In genomic region chr4:135495810-135496209, GRCm38 (mm10) we compare ENCODE assay signal across 8 mouse cellular contexts. TPM values are rescaled to one million over a fixed set of nuclear protein-coding genes. Genes with fewer than 3 reads are reported as not detected.
A peak's percentile ranks its signal among the peaks of the same experiment; 100 is the strongest.
DNase-seq lines count a peak whose midpoint lies in the region; ATAC-seq and TF ChIP-seq lines count a peak whose summit lies in the region.

No protein-coding gene starts in this region.

- no peak for TF ChIP-seq POLR2A in brain, embryonic 14.5 days (IDR thresholded peaks at IDR 0.05; ENCODE audit: borderline replicate concordance, extremely low read depth, insufficient read depth, insufficient read length, poor library complexity, severe bottlenecking)

- no peak overlapping the region for H3K27ac ChIP-seq in intestine, embryonic 15.5 days
- H3K27ac ChIP-seq in liver, embryonic 15.5 days (replicated peaks): no peak overlapping the region
- H3K27ac ChIP-seq in neural tube, embryonic 13.5 days (replicated peaks): no peak overlapping the region

- no peaks in the 10 kb centered on the region for H3K9me3 ChIP-seq in intestine, embryonic 15.5 days
- H3K9me3 ChIP-seq in liver, embryonic 15.5 days (replicated peaks): no peaks in the 10 kb centered on the region
- peaks cover 8% of the 10 kb centered on the region for H3K9me3 ChIP-seq in neural tube, embryonic 13.5 days

- WGBS in intestine, embryonic 15.5 days: 21% methylated on average over 18 of the region's 18 CpGs
- WGBS in liver, embryonic 15.5 days (ENCODE audit: insufficient replicate concordance): 45% methylated on average over 18 of the region's 18 CpGs
- 13% methylated on average over 18 of the region's 18 CpGs for WGBS in neural tube, embryonic 13.5 days

- no peak overlapping the region for H3K9ac ChIP-seq in intestine, embryonic 15.5 days
- no peak overlapping the region for H3K9ac ChIP-seq in liver, embryonic 15.5 days
- H3K9ac ChIP-seq in neural tube, embryonic 13.5 days: no peak overlapping the region

- H3K27me3 ChIP-seq in intestine, embryonic 15.5 days (replicated peaks): no peaks in the 10 kb centered on the region
- H3K27me3 ChIP-seq in liver, embryonic 15.5 days: no peaks in the 10 kb centered on the region
- peaks cover 6% of the 10 kb centered on the region for H3K27me3 ChIP-seq in neural tube, embryonic 13.5 days

- no peak for TF ChIP-seq CTCF in brain, embryonic 14.5 days (IDR thresholded peaks at IDR 0.05; ENCODE audit: borderline replicate concordance, extremely low read depth, insufficient read depth, insufficient read length)

- no peak overlapping the region for H3K4me3 ChIP-seq in intestine, embryonic 15.5 days (replicated peaks)
- H3K4me3 ChIP-seq in liver, embryonic 15.5 days (replicated peaks): peak overlapping the region; percentile 76
- H3K4me3 ChIP-seq in neural tube, embryonic 13.5 days: 0 out of 2 replicates have a peak overlapping the region, but pooled peaks have one; percentile 71

- ATAC-seq in intestine, embryonic 15.5 days: no peak
- no peak for ATAC-seq in liver, embryonic 15.5 days (ENCODE audit: insufficient read depth)
- ATAC-seq in neural tube, embryonic 13.5 days (ENCODE audit: low read depth): no peak

- H3K36me3 ChIP-seq in intestine, embryonic 15.5 days: no peaks in the 10 kb centered on the region
- H3K36me3 ChIP-seq in liver, embryonic 15.5 days (replicated peaks): peaks cover 1% of the 10 kb centered on the region; the same call in 1 of the 2 replicates
- H3K36me3 ChIP-seq in neural tube, embryonic 13.5 days: peaks cover under 1% of the 10 kb centered on the region; the same call in 1 of the 2 replicates

- peak; percentile 32 to 41 for DNase-seq in frontal cortex, postnatal 10 days (ENCODE audit: low spot score in 2 of 2)
- DNase-seq in frontal cortex, postnatal 14 days (ENCODE audit: low spot score in 2 of 2): no peak
- peak; percentile 55 for DNase-seq in brain, embryonic 14.5 days (ENCODE audit: low read depth)
- peak; percentile 48 for DNase-seq in gastrocnemius, adult 18-20 months (ENCODE audit: low spot score)
- DNase-seq in urinary bladder, adult 2 months (ENCODE audit: low spot score): no peak

- peaks cover 13% of the 10 kb centered on the region for H3K4me1 ChIP-seq in intestine, embryonic 15.5 days (replicated peaks)
- H3K4me1 ChIP-seq in liver, embryonic 15.5 days (replicated peaks): peaks cover 36% of the 10 kb centered on the region
- peaks cover 25% of the 10 kb centered on the region for H3K4me1 ChIP-seq in neural tube, embryonic 13.5 days (replicated peaks)

- H3K4me2 ChIP-seq in intestine, embryonic 15.5 days (replicated peaks): peak overlapping the region; percentile 94; the same call in 1 of the 2 replicates
- peak overlapping the region; percentile 91 for H3K4me2 ChIP-seq in liver, embryonic 15.5 days
- H3K4me2 ChIP-seq in neural tube, embryonic 13.5 days: peak overlapping the region; percentile 97

RNA-seq across cellular contexts. Expression of gene Nipal3, which starts 1.0 kb away (rescaled TPM):
- polyA plus RNA-seq in brain, embryonic 14.5 days (2012; rRNA removed): 16.7 and 27.1 TPM in 2 replicates
- 10 to 100 TPM; 14.2 to 17.2 TPM for total RNA-seq in gastrocnemius, adult 18-20 months (2021)
- polyA plus RNA-seq in intestine, embryonic 15.5 days (2015; fragmentation: Nextera tagmentation; extraction: Ambion mirVana): 6.4 and 6.9 TPM in 2 replicates
- polyA plus RNA-seq in liver, embryonic 15.5 days (2015; fragmentation: Nextera tagmentation; extraction: Ambion mirVana): 3.1 and 3.9 TPM in 2 replicates
- polyA plus RNA-seq in neural tube, embryonic 13.5 days (2015; fragmentation: Nextera tagmentation; extraction: Ambion mirVana): 5.1 and 8.9 TPM in 2 replicates
- 26.9 and 40.9 TPM in 2 replicates for polyA plus RNA-seq in urinary bladder, adult 2 months (2012; rRNA removed)

RNA-seq across cellular contexts. Expression of gene Stpg1, which starts 1.2 kb away (rescaled TPM):
- polyA plus RNA-seq in brain, embryonic 14.5 days (2012; rRNA removed): 0.32 and 0.60 TPM in 2 replicates
- under 1 TPM in 1 of 2 experiments, not detected in 1; 0.24 TPM for total RNA-seq in gastrocnemius, adult 18-20 months (2021)
- polyA plus RNA-seq in intestine, embryonic 15.5 days (2015; fragmentation: Nextera tagmentation; extraction: Ambion mirVana): 0.24 and 0.30 TPM in 2 replicates
- not detected in 2 replicates for polyA plus RNA-seq in liver, embryonic 15.5 days (2015; fragmentation: Nextera tagmentation; extraction: Ambion mirVana)
- polyA plus RNA-seq in neural tube, embryonic 13.5 days (2015; fragmentation: Nextera tagmentation; extraction: Ambion mirVana): 0.31 and 0.62 TPM in 2 replicates
- 1.3 and 1.4 TPM in 2 replicates for polyA plus RNA-seq in urinary bladder, adult 2 months (2012; rRNA removed)

Comparison
In these comparisons a context has a peak if more than half of its experiments do, and no peak if none do; other contexts are left out.
1. DNase-seq: peak in frontal cortex, postnatal 10 days (2 of 2), brain, embryonic 14.5 days (single experiment) and gastrocnemius, adult 18-20 months (single experiment); none in frontal cortex, postnatal 14 days (0 of 2) and urinary bladder, adult 2 months (single experiment).
2. Peak in every context shown above with its lines, with median percentiles within 50 percentile points of each other: H3K4me2 ChIP-seq.